Mouse (Mus musculus): ENCODE results near the gene Apol9a. TPM values are rescaled to one million over a fixed set of nuclear protein-coding genes. Genes with fewer than 3 reads are reported as not detected.

Gene Apol9a
- total RNA-seq, 1 experiment from 2014 or later: 0.47 TPM

DNA sequence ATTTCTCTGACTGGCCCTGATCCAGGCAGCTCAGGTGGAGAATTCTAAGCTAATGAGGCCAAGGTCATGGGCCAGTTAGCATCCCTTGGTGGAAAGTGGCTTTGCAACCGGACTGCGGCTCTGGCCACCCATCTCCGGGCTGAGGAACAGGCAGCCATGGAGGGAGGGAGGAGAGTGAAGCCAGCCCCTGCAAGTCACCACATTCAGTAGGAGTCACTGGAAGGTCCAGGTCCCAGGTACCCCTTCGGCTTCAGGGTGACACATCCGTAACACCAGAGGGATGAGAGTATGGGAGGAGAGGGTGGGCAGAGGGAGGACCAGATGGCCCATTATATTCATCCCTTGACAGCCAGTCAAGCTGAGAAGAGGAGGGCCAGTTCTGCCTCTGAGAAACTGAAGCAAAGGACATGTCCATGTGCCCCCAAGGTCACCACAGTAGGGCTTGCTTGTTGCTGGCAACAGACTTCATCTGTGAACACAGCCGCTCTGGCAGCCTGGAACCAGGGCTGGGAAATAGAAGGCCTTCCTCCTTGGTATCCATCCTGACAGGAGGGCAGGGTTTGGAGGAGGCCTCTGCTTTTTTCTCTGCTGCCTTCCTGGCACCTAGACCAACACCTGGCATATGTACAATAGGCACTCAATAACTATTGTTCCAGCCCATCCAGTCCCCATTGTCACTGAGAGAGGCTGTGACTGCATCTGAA, 55.9 kb downstream of the Apol9a start:
- no peak for ATAC-seq (ENCODE audit: extremely low read depth, insufficient number of reproducible peaks, low FRiP score, poor library complexity, severe bottlenecking)

DNA sequence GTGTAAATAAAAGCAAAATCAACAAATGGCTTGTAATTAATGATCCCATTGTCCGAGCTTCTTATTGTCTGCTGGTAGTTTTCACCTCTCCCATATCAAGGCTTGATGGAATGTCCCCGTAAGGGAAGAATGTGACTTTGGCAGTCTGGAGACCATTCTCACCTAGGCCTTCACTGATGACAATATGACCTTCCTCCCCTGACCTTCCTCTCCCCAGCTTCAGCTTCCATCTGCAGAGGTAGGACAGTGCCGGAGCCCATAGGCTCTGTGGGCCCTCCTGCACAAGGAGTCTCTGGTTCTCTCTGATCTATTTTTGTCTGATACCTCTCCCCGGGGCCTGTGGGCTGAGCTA, 56.5 kb downstream of the Apol9a start:
- no peak for ATAC-seq (ENCODE audit: extremely low read depth, insufficient number of reproducible peaks, low FRiP score, poor library complexity, severe bottlenecking)

Other genes with a start within 250 kb of the Apol9a start
- 0.12 TPM in 1 of 2 replicates, not detected in the other for gene Rbfox2, start 104.1 kb downstream of the Apol9a start, total RNA-seq (2017)
- 0.12 and 2.1 TPM in 2 replicates for gene Apol7a, start 12.0 kb downstream of the Apol9a start, total RNA-seq (2017)
- gene Apol7b, start 36.4 kb upstream of the Apol9a start, total RNA-seq (2017): not detected in 2 replicates
- not detected in 2 replicates for gene Apol10a, start 65.9 kb upstream of the Apol9a start, total RNA-seq (2017)
- gene Apol11a, start 97.1 kb upstream of the Apol9a start, total RNA-seq (2017): not detected in 2 replicates
- gene Apol7c, start 122.2 kb upstream of the Apol9a start, total RNA-seq (2017): not detected in 2 replicates
- gene 1700025B11Rik, start 150.8 kb upstream of the Apol9a start, total RNA-seq (2017): not detected in 2 replicates
- not detected in 2 replicates for gene Apol10b, start 185.0 kb upstream of the Apol9a start, total RNA-seq (2017)
- gene Gm36245, start 188.1 kb upstream of the Apol9a start, total RNA-seq (2017): not detected in 2 replicates
- gene Apol11b, start 232.2 kb upstream of the Apol9a start, total RNA-seq (2017): 16.1 and 17.0 TPM in 2 replicates

Measured in neutrophil, adult 5-6 weeks (primary cell).